Mouse (Mus musculus): ENCODE measurements at regions not wholly inside any gene's neighbourhood (a gene's known extent, or its start where the extent isn't known, plus 50 kb on each side); places are given as distances from the start of the nearest gene placed in this dataset.
A peak's percentile ranks its signal among the peaks of the same experiment; 100 is the strongest.

DNA sequence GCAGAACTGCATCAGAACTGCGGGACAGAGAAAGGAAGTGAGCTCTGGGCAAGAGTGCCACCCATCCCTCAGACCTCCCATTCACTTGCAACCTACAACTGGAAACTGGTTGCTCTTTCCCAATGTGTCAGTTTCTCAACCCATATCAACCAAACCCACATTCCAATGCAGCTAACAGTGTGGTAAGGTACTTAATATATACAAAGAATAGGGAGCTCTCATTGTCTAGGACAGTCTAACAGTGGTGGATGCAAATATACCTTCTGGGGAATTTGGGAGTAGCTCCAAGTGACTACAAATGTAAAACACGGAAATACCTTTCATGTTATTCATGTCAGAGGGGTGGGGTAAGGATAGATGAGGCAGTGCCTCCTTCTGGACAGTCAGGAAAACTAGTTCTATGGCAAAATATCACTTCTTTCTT is 171.0 kb upstream of the Smim15 start:
- DNase-seq: no peak

DNA sequence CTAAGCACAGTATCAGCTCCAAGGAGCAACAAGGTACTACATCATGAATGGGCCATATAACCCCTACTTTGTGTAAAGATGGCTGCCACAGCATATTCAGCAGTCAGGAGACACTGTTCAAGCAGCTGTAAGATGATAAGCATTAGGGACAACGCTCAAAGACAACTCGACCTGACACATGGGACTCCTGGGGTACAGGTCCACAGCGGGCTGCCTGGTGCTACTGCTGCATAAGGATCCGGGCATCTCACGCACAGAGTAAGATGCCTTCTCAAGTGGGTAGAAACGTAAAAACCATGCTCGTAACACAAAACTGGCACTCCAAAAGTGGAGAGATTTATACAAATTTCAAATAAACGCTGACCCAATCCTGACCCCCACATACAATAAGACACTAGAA is 171.7 kb upstream of the Smim15 start:
- no peak for DNase-seq

DNA sequence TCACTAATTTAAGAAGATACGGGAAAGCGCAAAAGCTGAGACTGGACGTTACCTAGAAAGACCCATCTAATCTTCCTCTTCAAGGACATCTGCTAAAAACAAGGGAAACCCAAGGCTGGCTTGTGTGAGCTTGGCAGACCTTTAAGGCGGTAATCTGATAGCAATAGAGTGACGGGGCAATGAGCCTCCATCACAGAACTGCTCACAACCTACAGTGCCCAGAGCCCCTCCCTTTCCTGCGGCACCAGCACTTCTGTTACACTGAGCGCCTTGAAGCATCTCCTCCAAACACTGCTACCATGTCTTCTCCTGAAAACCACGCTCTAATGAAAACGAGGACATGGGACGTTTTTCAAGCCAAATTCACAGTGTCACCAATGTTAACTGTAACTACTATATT is 172.1 kb upstream of the Smim15 start:
- DNase-seq: no peak

DNA sequence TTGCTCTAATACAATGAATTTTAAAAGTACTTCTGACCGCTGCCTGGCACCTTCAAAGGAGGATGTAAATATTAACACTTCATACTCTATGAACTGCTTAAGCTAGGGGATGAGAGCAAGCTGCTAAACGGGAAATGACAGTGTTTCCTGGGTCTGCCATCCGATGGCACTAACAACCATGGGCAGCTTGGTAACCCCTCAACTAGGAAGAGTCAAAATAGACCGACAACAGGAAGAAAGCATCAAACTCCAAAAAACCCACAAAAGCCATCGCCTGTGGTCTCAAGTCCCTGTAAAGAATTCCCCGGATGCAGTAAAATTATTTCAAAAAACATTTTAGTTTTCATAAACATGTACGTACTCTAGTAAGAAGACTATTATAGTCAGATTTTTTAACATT is 175.3 kb upstream of the Smim15 start:
- no peak for DNase-seq

DNA sequence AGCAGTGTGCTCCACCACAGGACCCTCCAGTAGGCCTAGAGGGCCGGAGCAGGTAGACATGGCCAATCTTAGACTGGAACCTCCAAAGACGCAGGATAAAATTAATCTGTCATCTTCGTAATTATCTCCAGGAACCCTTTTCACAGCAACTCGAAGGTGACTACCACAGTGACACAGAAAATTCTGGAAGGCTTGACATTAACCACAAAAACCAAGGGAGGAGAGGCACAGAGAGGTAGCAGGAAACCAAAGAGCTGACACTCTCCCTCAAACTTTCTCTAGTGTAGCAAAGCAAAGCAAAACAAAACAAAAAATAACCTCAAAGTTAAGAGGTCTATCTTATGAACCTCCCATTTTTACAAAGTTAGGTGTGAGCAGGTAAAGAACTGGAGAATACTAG is 177.4 kb upstream of the Smim15 start:
- no peak for DNase-seq

DNA sequence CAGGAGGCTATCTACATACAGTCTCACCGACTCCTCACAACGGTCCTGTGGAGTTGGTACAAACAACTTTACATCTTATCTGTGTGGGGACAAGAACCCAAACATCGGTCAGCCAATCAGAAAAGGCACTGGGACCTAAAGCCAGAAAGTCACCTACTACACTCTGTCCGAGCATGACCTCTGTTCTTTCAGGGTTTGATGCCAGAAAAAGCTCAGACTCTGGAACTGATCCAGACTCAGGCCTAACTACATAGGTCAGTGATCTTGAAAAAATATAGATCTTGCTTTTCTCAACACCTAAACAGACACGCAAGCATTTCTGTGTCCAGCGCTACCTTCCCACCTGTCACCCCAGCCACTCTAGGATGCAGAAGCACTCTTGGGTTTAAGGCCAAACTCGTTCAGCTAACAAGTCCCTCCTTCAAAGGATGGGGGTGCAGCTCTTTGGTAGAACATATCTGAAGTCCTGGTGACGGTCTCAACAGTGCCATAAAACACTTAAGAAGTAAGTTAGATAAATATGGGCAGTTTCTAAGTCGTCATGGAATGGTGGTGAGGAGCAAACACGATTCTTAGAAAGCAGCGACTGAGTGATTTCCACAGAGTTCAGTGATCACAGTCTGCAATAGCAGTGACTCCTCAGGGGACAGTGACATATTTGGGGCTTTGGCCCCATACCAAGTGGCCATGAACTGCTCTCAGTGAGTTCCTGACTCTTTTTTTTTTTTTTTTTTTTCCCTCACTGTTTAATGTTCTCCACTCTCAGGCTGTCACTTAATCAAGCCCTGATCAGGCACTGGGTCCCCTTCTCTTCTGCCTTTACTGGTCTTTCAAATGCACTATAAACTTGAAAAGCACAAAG is 181.2 kb upstream of the Smim15 start:
- DNase-seq: no peak

DNA sequence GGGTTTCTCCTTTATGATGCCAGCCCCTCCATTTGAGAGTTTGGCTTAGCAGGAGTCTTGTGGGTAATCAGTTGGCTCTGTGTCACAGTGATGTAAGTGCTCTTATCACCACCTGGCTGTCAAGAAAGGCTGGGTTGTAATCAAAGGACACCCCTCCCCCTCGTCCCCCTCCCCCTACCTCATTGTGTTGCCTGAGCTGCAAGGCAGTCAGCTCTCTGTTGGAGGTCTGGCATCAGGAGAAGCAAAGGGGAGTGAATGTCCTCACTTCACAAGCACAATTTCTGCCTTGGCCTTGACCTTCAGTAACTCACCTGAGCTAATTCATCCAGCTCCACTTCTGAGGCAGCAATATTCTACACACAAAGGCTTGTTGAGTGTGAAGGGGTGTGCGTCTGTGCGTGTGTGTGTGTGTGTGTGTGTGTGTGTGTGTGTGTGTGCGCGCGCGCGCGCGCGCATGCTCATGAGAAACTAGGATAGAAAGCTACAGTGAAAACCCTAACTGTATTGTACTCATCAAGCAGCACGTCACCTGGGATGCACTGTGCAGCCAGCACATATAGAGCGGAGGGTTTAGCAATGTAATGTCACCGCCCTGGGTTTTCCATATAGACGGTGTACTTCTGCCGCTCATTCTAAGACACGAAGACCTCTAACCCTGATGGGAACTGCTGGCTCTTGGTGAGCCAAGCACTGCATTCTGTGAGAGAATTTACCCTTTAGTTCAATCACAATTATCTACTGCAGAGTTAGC is 182.7 kb upstream of the Smim15 start:
- DNase-seq: no peak

DNA sequence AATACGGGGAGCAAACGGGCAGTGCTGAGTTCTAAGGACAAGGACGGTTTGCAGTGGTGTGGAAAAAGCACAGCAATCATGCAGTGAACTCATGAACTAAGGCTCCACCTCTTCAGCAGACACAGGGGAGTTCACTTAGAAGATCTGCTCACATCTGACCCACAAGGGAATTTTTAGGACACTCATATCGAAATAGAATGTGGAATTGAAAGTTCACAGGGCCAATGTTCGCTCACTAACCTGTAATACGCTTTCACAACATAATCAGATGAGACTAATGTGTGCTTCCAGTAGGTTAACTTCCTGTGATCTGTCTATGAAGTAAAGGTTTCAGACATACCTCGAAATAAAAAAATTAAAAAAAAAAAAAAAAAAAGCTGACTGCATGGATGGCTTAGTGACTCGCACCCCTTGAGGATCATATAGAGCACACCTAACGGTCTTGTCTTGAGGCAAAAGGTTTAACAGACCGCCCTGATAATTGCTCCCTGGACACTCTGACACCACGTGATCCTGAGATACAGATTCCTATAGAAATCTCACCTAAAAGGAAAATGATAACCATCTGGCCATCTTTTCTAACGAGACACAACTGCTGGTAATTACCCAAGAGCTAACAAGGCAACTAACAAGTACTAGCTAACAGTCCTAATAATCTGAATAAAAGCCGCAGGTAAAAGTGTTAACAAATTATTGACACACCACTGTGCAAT is 187.0 kb upstream of the Smim15 start:
- no peak for DNase-seq

DNA sequence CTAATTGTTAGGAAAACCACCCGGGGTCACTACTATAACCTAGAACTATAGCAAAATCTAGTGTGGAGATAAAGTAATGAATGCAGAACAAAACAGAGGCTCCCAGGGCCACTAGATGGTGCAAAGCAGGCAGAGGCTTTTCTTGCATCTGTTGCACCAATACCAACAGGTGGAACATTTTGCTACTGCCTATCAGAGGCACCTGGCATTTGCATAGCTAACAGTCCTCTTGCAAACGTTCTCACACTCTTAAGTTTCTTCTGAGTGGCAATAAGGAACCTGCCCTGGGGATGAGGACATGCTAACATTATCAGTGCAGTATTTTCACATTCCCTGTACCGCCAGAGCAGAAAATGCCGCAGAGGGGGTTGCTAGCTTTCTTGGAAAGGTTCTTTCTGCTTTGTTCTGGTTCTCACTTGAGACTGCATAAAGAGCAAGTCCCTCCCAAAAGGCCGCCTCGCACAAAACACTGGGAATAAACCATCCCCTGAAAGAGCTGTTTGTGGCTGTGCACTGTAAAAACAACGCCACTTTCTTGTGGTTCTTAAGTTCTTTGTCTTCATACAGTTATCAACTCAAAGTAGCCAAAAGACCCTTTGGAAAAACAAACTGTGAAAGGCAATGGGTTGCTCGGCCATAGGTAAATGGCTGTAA is 193.2 kb upstream of the Smim15 start:
- DNase-seq: no peak

DNA sequence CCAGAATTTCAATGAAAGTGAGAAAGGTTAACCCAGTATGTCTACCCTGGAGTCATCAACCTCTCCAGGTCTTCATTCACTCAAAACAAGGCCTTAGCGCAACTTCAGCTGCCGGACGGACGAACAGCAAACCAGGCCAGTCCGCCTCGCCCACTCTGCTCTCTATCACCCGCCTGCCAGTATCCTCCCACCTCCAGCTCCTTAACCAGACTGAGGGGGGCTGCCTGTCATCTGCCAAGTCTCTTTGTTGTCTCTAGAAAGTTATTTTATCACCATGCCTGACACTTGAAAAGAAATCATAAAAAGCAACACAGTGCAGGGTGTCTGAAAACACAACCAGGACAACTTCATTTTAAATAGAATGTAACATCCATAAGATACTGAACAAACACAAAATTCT is 195.4 kb upstream of the Smim15 start:
- DNase-seq: no peak

DNA sequence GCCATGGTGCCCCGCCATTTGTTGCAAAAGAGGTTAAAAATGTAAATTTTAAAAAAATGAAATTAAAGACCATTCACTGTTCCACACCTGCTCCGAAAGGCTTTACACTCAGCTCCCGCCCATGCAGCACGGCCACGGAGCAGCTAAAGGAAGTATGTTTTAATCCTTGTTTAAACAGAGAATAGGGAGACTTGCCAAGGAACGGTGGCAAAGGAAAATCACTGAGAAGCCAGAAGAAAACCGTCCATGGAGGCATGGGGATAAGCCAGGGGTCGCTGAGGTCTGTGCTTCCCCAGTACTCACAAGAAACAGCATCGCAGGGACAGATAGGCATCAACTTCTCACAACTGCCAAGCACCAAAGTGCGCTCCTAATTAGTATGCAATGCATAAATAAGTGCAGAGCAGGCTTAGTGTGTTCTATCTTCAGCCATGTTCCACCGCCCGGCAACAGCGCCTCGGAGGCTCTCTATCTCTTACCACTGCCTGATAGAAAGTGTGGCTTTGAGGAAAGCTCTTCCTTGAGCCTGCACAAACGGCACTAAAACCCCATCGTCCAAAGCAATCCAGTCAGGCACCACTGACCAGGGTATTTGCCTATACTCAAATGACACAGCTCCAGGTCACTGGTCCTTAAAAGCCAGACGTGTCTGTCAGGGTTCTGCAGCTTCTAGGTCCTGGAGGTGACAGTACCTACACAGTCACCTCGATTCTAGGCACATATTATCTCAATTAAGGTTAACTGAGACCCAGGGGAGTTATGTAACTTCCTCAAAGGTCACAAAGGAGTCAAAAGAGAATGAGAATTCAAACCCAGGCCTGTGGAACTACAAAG is 196.8 kb upstream of the Smim15 start:
- no peak for DNase-seq

DNA sequence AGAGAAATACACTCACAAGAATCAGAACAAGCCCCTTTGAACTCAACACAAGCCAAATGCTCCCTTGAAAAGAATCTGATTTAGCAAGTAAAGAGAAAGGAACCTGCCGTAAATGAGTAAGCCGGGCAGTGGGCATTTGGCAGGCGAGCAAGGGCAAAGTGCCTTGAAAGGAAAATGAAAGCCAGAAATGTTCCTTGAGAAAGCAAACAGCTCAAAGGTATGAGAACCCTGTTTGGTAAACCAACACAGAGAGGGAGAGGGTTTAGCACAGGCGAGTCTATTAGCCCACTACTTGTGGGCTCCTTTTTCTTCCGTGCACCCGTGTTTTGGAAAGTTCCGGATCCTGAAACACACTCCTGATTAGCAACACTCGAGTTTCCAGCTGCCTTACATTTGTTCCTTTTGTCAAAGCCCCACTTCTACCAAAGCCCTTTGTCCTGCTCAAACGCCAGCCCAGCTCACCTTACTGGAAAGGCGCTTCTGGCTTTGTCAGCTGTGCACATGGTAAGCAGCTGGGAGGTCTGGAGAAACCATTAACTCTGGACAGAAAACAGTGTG is 197.5 kb upstream of the Smim15 start:
- DNase-seq: no peak

DNA sequence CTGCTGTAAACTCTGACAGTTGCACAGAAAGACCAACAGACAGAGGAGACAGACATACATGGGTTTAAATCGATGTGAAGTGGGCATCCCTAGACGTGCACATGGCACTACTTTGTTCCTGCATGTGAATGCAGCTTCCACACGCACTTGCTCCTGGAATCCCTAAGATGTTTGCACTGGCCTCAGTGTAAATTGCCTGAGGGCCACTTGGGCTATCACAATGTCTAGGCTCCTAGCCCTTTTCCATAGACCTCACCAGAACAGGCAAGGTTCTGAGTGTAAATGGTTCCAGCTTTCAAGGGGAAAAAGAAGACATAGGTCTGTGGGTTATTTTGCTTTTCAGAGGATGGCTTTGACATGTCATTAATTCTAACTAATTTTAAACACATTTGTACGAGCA is 198.4 kb upstream of the Smim15 start:
- no peak for DNase-seq

DNA sequence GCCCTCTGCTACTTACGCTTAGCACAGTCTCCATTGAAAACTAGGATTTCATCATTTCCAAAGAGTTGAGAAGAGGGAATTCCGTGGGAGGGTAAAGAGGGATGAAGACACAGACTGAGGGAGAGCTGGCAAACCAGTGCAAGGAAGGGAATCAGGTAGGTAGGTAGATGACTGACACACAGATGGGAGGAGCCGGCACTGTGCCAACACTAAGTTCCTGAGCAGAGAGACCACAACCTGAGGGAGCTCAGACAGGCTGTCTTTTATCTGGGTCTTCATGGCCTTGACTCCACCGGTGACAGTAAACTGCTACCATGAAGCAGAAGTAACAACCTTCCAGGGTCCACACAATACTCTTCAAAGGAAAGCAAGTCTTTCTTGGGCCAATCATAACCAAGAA is 200.2 kb upstream of the Smim15 start:
- DNase-seq: no peak

DNA sequence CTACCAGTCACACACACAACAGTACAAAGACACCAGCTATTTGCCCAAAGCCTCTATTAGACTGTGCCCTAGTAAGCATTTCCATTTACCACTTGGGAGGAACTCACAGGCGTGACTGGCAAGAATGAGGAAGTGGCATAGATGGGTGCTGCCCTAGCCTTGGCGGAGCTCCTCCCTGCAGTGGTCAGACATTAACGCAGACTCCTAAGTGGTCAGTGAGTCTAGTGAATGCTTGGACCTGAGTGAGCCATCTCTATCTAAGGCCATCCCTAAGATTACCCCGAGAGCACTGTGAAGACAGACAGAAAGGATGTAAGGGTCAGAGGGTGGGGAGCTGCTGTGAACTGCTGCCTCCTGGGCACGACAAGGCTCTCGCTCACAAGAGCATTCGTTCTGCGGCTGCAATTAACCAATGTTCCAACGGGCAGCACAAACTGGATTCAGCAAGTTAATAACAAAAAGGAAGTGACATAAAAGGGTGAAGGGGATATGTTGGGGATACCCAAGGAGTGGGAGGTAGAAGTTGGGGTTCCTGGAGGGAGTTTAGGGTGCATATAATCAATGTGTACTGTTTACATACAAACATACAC is 206.0 kb upstream of the Smim15 start:
- no peak for DNase-seq

DNA sequence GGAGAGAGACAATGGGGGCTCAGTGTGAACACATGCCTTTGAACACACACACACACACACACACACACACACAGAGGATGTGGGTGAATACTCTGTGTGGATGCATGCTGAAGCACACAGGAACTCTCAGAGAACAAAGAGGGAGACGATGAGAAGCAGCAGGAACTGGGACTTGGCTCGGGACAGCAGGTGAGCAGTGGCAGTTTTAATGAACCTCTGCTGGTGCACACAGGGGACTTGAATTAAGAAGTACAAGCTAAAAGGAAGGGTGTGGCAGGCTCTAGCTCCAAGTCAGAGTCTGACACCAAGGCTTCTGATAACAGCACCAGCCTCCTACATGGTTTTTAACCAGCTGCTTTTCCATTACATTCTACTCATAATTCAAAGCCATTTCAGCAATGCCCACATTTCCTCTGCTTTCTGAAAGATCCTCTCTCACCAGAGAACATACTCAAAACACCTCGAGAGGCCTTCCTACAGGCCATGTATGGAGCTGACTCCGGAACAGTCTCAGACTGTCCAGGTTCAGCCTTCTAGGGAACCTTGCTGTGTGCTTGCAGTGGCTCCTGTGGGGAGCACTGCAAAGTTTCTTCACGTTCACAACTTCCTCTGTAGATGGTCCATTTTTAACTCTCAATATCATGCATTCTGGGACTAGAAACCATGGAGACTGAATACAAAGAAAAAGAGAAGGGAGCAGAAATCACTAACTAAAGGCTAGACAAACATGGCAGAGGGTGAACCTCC is 206.9 kb upstream of the Smim15 start:
- no peak for DNase-seq

DNA sequence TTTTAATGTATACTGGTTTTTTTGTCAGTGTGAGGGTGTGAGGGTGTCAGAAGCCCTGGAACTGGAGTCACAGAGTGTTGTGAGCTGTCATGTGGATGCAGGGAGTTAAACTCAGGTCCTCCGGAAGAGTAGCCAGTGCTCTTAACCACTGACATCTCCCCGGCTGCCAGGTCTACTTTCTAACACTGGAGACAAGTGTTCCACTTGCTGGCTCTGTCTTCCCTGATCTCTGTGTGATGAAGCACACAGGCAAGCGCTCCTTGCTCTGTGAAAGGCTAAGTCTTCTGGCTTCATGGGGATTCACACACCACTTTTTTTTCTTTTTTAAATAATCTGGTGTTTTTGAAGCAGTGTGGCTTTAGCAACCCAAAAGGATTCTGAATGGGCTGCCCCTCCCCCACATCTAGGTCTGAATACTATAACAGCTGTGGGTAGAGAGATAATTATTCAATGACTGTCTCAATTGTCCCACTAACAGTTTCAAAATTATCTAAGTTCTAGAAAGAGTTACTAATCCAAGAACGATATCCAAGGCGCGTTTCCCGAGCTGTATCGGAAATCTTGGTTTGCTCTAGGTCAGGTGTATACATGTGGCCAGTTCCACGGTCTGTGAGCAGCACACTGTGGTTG is 208.4 kb upstream of the Smim15 start:
- no peak for DNase-seq

DNA sequence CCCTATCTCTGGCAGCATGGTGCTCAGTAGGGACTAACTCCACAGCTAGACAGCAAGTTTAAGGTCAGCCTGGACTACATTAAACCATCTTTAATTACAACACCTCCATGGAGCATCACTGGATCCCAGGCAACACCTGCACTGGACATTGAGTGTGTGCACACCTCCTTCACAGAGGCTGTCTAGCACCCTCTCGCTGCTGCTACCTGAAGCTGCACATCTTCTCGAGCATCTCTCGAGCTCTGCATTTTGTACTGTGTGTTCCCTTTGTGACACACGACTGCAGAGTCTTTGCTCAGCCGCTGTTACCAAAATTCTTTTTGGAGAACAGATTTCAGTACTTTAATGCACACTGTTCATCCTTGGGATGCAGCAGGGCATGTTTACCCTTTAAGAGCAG is 212.2 kb upstream of the Smim15 start:
- no peak for DNase-seq

DNA sequence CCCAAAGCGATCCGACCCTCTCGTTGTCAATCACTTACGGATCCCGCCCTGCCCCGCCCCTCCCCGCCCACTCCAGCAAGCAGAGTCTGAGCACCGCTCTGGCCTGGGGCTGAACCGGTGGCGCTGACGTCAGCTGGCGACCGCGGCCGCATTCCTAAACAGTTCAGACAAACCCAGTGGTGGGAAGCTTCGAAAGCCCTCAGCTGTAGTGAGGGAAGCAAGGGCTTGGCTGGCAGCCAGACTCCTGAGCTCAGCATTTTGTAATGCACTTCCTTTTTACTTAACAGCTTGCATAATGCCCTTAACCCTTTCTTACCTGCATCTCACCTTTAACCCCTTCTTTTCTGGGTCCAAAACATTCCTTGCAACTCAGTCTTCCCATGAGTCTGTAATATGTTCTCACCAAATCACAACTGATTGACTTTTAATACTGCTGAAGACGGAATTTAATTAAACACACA is 213.0 kb upstream of the Smim15 start:
- peak; percentile 89 for DNase-seq

DNA sequence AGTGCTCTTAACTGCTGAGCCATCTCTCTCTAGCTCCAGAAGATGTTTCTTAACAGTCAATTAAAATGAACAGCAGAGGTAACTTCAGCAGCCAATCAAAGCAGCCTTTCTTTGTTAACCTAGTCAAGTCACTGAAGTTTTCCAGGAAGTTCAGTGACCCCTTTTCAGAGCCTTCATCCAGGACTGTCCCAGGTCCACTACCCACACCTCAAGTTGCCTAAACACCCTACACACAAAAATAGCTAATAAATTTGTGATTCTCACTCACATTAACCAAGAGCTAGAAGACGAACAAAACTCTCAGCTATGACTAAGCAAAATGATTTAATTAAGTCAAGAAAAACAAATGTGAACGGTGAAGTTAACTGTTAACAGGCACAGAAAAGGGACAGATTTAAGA is 214.0 kb upstream of the Smim15 start:
- no peak for DNase-seq
